Mouse (Mus musculus): ENCODE measurements around the gene Gorab. TPM values are rescaled to one million over a fixed set of nuclear protein-coding genes. Genes with fewer than 3 reads are reported as not detected.

Gene Gorab
- polyA plus RNA-seq (2014; fragmentation: Illumina TruSeq; extraction: RNeasy Lipid Tissue Mini Kit (QIAGEN cat#74804); ENCODE audit: low replicate concordance): 24.2 TPM

GRCm38 (mm10) chr1:163403498-163404126 is at the start of gene Gorab:
TSS of gene Gorab (minus strand) at chr1:163403669.

Other genes with a start within 250 kb of the Gorab start
- gene Prrx1, start 90.0 kb downstream of the Gorab start, polyA plus RNA-seq (2014; fragmentation: Illumina TruSeq; extraction: RNeasy Lipid Tissue Mini Kit (QIAGEN cat#74804); ENCODE audit: low replicate concordance): 78.5 TPM